Mouse (Mus musculus) heart, adult 9 months (tissue): ENCODE results near the gene Ivl.

Experiments used
- DNase-seq, 2 experiments: peaks; one replicate each; pipeline ENCODE4 v3.0.0; 2022; ENCODE audit warnings: low spot score in 2 of 2

The Ivl gene

DNA sequence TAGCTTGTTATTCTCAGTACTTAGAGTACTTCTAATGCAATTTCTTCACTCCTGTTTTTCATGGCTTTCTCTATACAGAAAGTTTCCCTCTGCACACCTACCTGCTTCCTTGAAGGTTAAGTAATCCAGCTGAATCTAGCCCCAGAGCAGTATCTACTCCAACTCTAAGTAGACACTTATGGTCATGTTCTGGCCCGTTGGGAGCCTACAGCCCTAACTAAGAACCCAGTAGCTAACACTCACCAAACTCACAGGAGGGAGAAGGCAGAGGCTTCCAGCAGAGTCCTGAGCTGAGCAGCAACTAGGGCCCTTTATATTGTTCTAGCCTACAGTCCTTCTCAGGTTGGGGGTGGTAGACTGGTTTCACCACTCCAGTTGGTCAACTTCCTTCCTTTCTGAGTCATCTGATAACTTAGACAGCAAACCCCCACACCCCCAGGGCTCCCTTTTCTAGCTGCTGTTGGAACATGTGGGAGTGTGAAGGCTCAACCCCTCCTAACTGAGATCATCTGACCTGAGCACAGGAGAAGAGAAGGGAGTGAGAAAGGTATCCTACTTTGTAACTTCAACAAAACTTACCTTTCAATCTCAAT is at the start of gene Ivl:
Gene Ivl, minus strand, starts transcription at position 287 of the 593 bp plus-strand sequence.
- no peak for DNase-seq

- no peak for DNase-seq
Measured at GRCm38 (mm10) chr3:92621560-92621959, 48.0 kb upstream of the Ivl start, which contains the start of gene Lce6a. TSS of gene Lce6a (minus strand) at chr3:92621660.

DNA sequence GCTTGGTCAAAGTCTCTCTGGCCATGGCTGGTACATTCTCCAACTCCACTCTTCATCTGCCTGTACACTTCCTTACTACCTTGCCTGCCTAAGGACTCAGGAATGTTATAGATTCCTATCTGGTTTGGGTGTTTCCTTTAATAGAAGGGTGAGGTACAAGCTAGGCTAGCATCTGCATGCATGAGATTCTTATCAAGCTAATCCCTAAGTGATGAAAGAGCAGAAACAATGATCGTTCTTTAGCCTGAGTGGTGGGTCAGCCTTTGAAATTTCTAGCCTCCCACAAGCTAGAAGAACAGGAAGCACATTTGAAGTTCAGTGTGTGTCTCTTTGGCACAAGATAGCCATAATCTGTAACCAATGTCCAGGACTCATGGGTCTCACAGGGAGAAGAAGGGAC is 36.3 kb upstream of the Ivl start:
- DNase-seq, result no peak

DNA sequence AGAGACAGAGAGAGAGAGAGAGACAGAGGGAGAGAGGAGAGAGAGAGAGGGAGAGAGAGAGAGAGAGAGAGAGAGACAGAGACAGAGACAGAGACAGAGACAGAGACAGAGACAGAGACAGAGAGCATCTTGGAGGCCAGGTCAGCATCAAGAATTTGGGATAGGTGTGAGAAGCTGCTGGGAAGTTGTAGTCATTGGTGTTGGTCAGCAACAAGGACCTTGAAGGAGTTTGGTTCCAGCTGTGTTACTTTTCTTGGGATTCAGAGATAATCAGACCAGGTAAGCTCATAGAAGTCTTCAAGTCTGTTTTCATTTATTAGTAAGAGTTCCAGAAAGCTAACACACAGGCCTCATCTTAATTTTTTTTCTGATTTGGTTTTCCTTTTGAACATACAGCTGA is 33.9 kb upstream of the Ivl start, which contains the start of gene 2210017I01Rik:
Gene 2210017I01Rik, minus strand, starts transcription at position 101 of the 400 bp plus-strand sequence.
- no peak for DNase-seq

GRCm38 (mm10) chr3:92602169-92602568 is 28.6 kb upstream of the Ivl start:
- DNase-seq, result no peak

- no peak for DNase-seq
Measured at GRCm38 (mm10) chr3:92600456-92600855, 26.9 kb upstream of the Ivl start.

GRCm38 (mm10) chr3:92599973-92600372 is 26.4 kb upstream of the Ivl start:
- no peak for DNase-seq

DNA sequence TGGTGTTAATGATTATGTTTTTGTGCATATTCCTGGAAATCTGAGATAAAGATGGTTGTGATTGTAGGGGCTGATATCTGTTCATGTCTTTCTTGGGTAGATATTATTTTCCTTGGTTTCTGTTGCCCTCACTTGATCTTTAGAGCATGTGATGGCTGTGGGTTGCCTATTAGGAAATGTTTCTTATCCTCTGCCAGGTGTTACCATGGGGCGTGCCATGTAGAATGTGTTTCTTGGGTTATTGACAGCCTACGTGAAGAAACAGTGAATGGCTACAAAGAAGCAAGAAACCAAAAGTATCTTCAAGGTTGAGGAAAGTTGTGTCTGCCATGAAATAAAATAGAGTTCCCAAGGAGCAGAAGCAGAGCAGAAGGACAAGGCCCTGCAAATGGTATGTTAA is 24.9 kb upstream of the Ivl start:
- no peak for DNase-seq

- DNase-seq, result no peak
Measured at GRCm38 (mm10) chr3:92588858-92589257, 15.3 kb upstream of the Ivl start, which contains the start of gene Smcp. TSS of gene Smcp (minus strand) at chr3:92588997.

DNA sequence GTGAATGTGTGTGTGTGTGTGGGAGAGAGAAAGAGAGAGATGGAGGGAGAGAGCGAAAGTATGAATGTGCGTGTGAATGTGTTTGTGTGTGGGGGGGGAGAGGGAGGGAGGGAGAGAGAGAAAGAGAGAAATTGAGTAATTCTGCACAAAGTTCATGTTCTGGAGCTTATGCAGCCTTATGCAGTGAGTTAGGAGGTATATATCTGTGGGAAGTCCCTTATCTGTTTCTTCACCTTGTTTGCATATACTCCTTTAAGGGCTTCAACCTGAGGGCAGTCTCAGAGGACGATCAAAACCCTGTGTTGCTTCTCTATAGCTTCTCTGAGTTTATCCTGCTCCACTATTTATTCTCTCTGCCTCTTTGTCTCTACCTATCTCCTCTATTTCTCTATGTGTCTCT is 13.7 kb upstream of the Ivl start:
- no peak for DNase-seq

- DNase-seq, result no peak
Measured at GRCm38 (mm10) chr3:92585055-92585454, 11.5 kb upstream of the Ivl start.

- DNase-seq, result no peak
Measured at GRCm38 (mm10) chr3:92583164-92583826, 9.8 kb upstream of the Ivl start.

DNA sequence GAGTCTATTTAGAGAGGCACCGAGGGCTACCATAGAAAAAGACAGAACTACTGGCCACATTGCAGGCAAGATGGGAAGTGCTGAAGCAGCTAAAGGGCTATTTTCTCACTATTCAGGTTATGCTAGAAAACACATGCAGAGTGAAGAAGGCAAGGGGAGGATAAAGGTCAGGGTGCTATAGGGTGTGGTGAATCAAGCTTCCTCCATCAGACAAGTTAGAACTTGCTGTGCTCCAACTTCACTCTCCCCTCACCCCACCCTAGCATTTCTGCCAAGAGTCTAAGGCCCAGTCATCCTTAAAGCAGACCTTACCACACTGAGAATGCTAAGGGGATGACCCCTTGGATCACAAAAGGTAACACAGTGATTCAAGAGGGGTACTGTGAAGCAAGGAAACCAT is 6.0 kb upstream of the Ivl start:
- no peak for DNase-seq

DNA sequence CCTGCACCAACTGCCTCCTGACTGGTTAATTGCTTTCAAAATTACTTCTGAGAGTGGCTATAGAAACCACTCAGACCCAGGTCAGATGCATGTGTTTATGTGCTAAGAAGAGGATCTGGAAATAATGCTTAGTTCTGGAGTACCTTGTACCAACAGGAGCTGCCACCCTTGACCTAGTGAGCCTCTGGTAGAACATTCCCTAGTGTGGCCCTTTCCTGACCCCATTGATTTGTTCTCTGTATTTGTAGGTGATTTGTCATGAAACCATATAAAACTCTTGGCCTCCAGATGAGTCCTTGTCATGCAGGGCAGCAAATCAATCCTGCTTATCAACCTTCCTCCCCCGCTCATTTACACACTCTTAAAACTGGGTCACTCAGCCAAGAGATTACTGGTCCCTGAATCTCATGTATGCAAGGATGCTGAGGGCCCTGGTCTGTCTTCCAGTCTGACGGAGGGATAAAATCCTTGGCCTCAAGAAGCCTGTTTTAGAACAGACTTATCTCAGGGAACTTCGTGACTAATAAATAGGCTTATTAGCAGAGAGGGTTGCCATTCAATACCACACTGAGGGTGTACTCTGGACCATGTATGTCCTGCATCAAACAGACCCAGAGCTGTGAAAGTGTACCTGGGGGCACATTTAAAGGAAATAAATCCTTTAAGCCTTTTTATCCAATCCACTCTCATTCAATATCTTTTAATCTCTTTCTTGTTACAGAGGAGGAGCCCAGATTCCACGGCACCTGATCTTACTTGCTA is 5.3 kb upstream of the Ivl start:
- no peak for DNase-seq

GRCm38 (mm10) chr3:92572514-92573155 is 900 bp downstream of the Ivl start:
- no peak for DNase-seq

DNA sequence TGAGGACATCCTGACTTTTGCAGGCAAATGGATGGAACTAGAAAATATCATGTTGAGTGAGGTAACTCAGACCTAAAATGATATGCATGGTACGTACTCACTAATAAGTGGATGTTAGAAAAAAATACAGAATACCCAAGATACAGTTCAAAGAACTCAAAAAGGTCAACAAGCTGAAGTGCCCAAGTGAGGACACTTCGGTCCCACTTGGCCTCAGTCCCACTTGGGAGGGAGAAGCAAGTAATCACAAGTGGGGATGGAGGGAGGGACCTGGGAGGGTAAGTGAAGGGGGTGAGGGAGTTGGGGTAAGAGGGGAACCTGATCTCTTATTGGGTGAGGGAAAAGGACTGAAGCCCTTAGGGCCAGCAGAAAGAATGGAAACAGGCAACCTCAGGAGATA is 4.8 kb downstream of the Ivl start:
- no peak for DNase-seq

DNA sequence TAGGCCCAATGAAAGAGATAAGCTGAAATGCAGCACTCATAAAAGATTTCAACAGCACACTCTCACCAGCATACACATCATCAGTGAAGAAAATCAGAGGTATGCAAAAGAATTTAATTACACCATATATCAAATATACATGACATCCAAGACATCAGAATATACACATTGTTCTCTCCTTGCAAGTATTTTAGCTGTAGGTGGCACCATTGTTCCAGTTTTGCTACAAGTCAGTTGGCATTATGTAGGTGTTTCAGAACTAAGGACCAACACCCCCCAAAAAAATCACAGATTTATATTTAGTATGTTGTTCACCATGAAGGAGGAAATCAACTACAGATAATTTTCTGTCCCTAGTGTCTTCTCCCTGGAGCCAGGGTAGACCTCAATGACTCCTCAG is 8.1 kb downstream of the Ivl start:
- DNase-seq, result no peak

DNA sequence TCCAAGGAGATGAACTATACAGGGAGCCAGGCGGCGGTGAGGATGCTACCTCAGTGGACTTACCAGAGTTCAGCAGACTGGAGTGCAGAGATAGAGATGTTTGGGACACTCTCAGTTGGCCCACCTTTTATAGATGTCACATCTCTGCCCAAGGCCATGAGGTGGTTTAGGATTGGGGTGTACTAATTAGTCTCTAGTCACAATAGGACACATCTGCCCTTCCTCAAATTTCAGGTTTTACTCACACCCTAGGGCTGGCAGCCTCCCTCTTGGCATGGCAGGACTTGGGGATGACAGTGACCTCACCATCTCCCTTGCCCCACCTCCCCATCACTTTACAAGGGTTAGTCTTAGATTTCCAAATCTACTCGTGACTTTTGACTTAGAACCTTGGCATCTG is 39.1 kb downstream of the Ivl start, which contains the start of gene 2310046K23Rik:
Gene 2310046K23Rik, minus strand, starts transcription at position 101 of the 400 bp plus-strand sequence.
- no peak for DNase-seq
